Mouse (Mus musculus) liver, postnatal 0 days (tissue): Measurements from ENCODE around the gene Slc28a1.

Experiments
- CTCF ChIP-seq: sonication (generic); IDR thresholded peaks from 2 replicates; pipeline ENCODE4 v1.5.1; 2016; ENCODE audit warnings: antibody characterized with exemption, low read depth
- EP300 ChIP-seq: IDR thresholded peaks from 2 replicates; pipeline ENCODE4 v1.6.1; 2016; ENCODE audit warnings: antibody characterized with exemption, low read depth, mild to moderate bottlenecking

DNA sequence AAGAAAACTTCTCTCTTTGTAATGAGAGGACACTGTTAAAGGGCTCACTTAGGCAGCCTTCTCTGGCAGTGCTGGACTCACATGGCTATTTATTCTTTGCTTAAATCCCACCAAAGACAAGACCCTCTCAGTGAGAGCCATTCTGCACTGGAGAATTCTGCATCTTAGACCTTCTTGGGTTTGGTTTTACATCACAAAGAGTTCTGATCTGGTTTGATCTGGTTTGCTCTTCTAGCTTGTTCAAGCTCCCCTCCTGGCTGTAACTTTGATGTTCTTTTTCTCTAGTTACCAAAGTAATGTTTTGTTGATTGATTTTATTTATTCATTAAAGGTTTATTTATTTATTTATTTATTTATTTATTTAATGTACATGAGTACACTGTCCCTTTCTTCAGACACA lies 68.6 kb downstream of the Slc28a1 start:
- TF ChIP-seq EP300 (no peak), CTCF (no peak)
